Comparison of ENCODE assay signal across 9 mouse cellular contexts in genomic region chr1:151948065-151948464, GRCm38 (mm10).
DNase-seq lines count a peak whose midpoint lies in the region; ATAC-seq and TF ChIP-seq lines count a peak whose summit lies in the region.
"Had no signal": no experiment of that assay in that cellular context is flagged by ENCODE, and none has a peak within 500 bp of the region (broad histone marks: within the 10 kb centered on the region; RNA-seq: fewer than 3 reads in every experiment).

No protein-coding gene starts in this region.

- TF ChIP-seq POLR2A in lung, adult 2 months (IDR thresholded peaks at IDR 0.05; ENCODE audit: borderline replicate concordance, extremely low read depth, low read depth, low read length): no peak
- no peak for TF ChIP-seq POLR2A in small intestine, adult 2 months (IDR thresholded peaks at IDR 0.05; ENCODE audit: low read depth, low read length)

- H3K27me3 ChIP-seq in embryonic facial prominence, embryonic 13.5 days: no peaks in the 10 kb centered on the region
- H3K27me3 ChIP-seq in embryonic facial prominence, embryonic 10.5 days (replicated peaks; ENCODE audit: low read depth, poor library complexity, severe bottlenecking): no peaks in the 10 kb centered on the region
- H3K27me3 ChIP-seq in kidney, postnatal 0 days (ENCODE audit: insufficient read depth, low read length): no peaks in the 10 kb centered on the region
- H3K27me3 ChIP-seq in small intestine, adult 2 months (ENCODE audit: control insufficient read depth, insufficient read depth, low read length): no peaks in the 10 kb centered on the region

- 0 out of 2 replicates have a peak overlapping the region, but pooled peaks have one; percentile 12 for H3K4me2 ChIP-seq in embryonic facial prominence, embryonic 13.5 days
- H3K4me2 ChIP-seq in kidney, postnatal 0 days (ENCODE audit: low read length): peak overlapping the region; percentile 37; the same call in 1 of the 2 replicates

- H3K4me3 ChIP-seq in embryonic facial prominence, embryonic 13.5 days: no peak overlapping the region
- H3K4me3 ChIP-seq in embryonic facial prominence, embryonic 10.5 days: no peak overlapping the region
- peak overlapping the region; percentile 73 for H3K4me3 ChIP-seq in lung, adult 2 months (replicated peaks; ENCODE audit: extremely low read depth, low read depth, low read length)
- H3K4me3 ChIP-seq in kidney, postnatal 0 days (replicated peaks; ENCODE audit: low read depth, low read length): no peak overlapping the region
- no peak overlapping the region for H3K4me3 ChIP-seq in small intestine, adult 2 months (ENCODE audit: low read depth, low read length)

- H3K36me3 ChIP-seq in embryonic facial prominence, embryonic 13.5 days: no peaks in the 10 kb centered on the region
- H3K36me3 ChIP-seq in embryonic facial prominence, embryonic 10.5 days (replicated peaks): no peaks in the 10 kb centered on the region
- no peaks in the 10 kb centered on the region for H3K36me3 ChIP-seq in kidney, postnatal 0 days (ENCODE audit: insufficient read depth, low read length)
- no peaks in the 10 kb centered on the region for H3K36me3 ChIP-seq in small intestine, adult 2 months (ENCODE audit: control insufficient read depth, insufficient read depth, low read length)

- WGBS in embryonic facial prominence, embryonic 13.5 days: 45% methylated on average over 3 of the region's 3 CpGs
- 57% methylated on average over 3 of the region's 3 CpGs for WGBS in embryonic facial prominence, embryonic 10.5 days
- 42% methylated on average over 3 of the region's 3 CpGs for WGBS in lung, adult 2 months
- 53% methylated on average over 3 of the region's 3 CpGs for WGBS in kidney, postnatal 0 days
- WGBS in small intestine, adult 2 months: 66% methylated on average over 3 of the region's 3 CpGs

- peaks cover 46% of the 10 kb centered on the region for H3K4me1 ChIP-seq in embryonic facial prominence, embryonic 13.5 days
- H3K4me1 ChIP-seq in embryonic facial prominence, embryonic 10.5 days: peaks cover 53% of the 10 kb centered on the region
- H3K4me1 ChIP-seq in lung, adult 2 months (ENCODE audit: control insufficient read depth, insufficient read depth, low read length): peaks cover 7% of the 10 kb centered on the region
- H3K4me1 ChIP-seq in kidney, postnatal 0 days (replicated peaks; ENCODE audit: insufficient read depth, low read length): peaks cover 3% of the 10 kb centered on the region; the same call in 1 of the 2 replicates
- peaks cover 4% of the 10 kb centered on the region; the same call in 1 of the 2 replicates for H3K4me1 ChIP-seq in small intestine, adult 2 months (ENCODE audit: control insufficient read depth, insufficient read depth, insufficient read length, low read length)

- TF ChIP-seq CTCF in lung, adult 2 months (IDR thresholded peaks at IDR 0.05; ENCODE audit: insufficient read depth, low read length): no peak
- TF ChIP-seq CTCF in kidney, postnatal 0 days (IDR thresholded peaks at IDR 0.05; ENCODE audit: low read depth): no peak
- TF ChIP-seq CTCF in small intestine, adult 2 months (IDR thresholded peaks at IDR 0.05; ENCODE audit: extremely low read depth, insufficient read length, insufficient replicate concordance, low read depth, low read length): no peak

- no peak for DNase-seq in embryonic facial prominence, embryonic 10.5 days (ENCODE audit: low spot score)
- DNase-seq in lung, adult 2 months: no peak
- DNase-seq in lung, postnatal 4 days: no peak
- no peak for DNase-seq in kidney, postnatal 0 days (ENCODE audit: low spot score)
- DNase-seq in frontal cortex, postnatal 10 days (ENCODE audit: low spot score in 2 of 2): no peak
- no peak for DNase-seq in layer of hippocampus, adult 9-10 months (ENCODE audit: low spot score)
- DNase-seq: embryo, embryonic 11 days had no signal

- H3K27ac ChIP-seq in embryonic facial prominence, embryonic 13.5 days: no peak overlapping the region
- no peak overlapping the region; the same call in 1 of the 2 replicates for H3K27ac ChIP-seq in embryonic facial prominence, embryonic 10.5 days (replicated peaks)
- H3K27ac ChIP-seq in kidney, postnatal 0 days: no peak overlapping the region
- H3K27ac ChIP-seq in small intestine, adult 2 months (ENCODE audit: insufficient read depth, low read depth, low read length): peak overlapping the region; percentile 58; the same call in 1 of the 2 replicates

- no peaks in the 10 kb centered on the region for H3K9me3 ChIP-seq in embryonic facial prominence, embryonic 13.5 days
- no peaks in the 10 kb centered on the region for H3K9me3 ChIP-seq in embryonic facial prominence, embryonic 10.5 days
- no peaks in the 10 kb centered on the region for H3K9me3 ChIP-seq in kidney, postnatal 0 days (replicated peaks; ENCODE audit: low read length)

- ATAC-seq in embryonic facial prominence, embryonic 13.5 days (ENCODE audit: insufficient number of reproducible peaks, insufficient read depth, low FRiP score, low TSS enrichment, low read depth): no peak
- ATAC-seq in kidney, postnatal 0 days (replicated peaks; ENCODE audit: low FRiP score, low read depth): no peak

- H3K9ac ChIP-seq in embryonic facial prominence, embryonic 13.5 days: no peak overlapping the region
- no peak overlapping the region for H3K9ac ChIP-seq in kidney, postnatal 0 days (ENCODE audit: low read depth, low read length)
